Mouse (Mus musculus) B cell, adult 2 months (primary cell): ENCODE data around the gene Aagab.

ENCODE experiments used
- DNase-seq, 2 experiments: peaks; one replicate each; pipeline ENCODE4 v3.0.0; 2022

Aagab gene

DNA sequence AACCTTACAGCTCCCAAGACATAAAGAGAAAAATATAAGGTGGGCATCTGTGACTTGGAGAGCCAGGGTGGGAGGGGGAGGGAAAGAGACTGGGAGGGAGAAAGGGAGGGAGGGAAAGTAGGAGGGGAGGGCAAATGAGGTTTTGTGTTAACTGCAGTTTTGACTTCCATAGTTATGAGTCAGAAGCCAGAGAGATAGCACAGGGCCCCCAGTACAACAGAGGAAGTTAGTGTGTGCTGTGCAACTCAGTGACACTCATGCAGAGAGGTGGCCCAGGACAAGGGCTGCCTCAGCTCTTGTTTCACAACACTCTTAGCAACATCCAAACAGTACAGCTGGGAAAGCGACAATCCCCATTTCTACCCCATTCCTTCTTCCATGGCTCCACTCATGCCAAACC, 75.6 kb downstream of the Aagab start:
- DNase-seq, result no peak

DNA sequence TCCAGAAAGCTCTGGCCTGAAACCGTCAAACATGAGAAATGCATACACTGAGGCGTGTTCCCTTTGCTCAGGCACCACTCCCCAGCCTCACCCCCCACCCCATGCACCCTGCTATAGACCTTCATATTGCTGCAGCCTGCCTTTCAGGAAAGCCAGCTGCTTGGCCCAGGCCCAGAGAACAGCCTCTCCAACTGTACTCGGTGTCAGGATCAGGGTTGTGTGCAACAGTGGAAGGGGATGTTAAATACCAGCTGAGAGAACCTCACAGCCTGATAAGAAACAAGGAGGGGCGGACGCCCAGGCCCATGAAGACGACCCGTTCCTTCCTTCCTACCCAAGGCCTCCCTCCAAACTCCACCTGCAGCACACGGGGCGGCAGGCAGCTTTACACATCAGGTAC, 79.8 kb downstream of the Aagab start:
- DNase-seq, result no peak

DNA sequence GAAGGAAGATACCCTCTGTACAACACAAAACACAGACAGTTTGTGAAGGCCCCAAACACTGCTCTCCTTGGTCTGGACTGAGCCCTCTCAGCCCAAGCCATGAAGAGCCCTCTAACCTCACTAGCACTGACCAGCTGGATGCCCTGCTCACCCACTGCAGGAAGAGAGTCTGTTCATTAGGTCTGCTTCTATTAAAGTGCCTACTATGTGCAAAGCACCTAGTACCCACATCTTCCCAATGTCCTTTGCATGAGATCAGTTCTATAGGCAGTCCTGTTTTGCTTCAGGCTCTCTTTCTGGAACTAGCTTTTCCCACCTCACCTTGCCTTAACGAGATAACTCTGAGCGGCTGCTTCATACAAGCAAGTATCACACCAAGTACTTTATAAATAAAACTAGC, 80.5 kb downstream of the Aagab start:
- DNase-seq, result no peak

GRCm38 (mm10) chr9:63684277-63684676, 81.8 kb downstream of the Aagab start:
- DNase-seq, result no peak

- DNase-seq, result no peak
These were observed 82.9 kb downstream of the Aagab start for GRCm38 (mm10) chr9:63685352-63685751.

- no peak for DNase-seq
These were observed 85.1 kb downstream of the Aagab start for GRCm38 (mm10) chr9:63687413-63688015.

DNA sequence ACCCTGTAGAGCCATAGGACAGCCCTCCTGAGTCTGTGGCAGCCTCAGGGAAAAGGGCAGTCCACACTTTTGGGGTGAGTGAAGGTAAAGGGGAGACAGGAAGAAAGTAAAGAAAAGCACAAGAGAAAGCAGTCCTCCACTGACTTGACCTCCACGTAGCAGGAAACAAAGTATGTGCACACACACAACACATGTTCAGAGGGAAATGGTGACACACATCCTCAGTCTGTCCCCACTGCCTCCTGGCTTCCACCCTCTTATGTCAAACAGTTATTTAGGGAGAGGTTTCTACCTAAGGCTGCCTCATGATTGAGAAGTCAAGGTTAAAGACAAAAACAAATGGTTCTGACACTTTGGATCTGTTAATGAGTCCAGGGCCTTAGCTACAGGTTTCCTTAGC, 88.1 kb downstream of the Aagab start:
- no peak for DNase-seq

DNA sequence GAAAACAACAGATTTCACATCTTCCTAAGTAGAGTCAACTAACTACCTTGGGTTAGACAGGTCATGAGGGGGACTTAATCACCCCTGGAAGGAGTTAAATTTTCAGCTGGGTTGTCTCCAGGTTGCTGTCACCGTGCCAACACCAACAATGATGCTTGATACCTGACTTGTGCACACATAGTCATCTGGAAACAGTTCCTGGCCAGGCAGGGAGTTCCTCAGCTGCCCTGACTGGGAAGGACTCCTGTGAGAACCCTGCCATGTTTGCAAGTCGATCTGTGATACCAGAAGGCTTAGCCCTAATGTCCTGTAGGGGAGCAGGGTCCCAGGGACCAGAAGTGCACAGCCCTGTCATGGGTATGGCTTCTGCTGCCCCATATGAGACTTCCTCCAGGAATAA, 89.5 kb downstream of the Aagab start:
- DNase-seq, result no peak
